Mouse (Mus musculus) embryonic fibroblast, embryonic 13.5 days (primary cell): Measurements from ENCODE around the gene Gm17190. TPM values are rescaled to one million over a fixed set of nuclear protein-coding genes. Genes with fewer than 3 reads are reported as not detected.
A peak's percentile ranks its signal among the peaks of the same experiment; 100 is the strongest.
"Not testable (repeated sequence)": the region's sequence is repeated elsewhere in the genome, so short reads cannot be mapped to it uniquely, and the experiment has no call there.

ENCODE experiments used
- H3K27ac ChIP-seq: 2 replicates; pipeline ENCODE4 v1.5.1; 2012; ENCODE audit warnings: low read length, control low read depth, inconsistent platforms; ENCODE audit not compliant: insufficient read depth
- H3K4me1 ChIP-seq: 2 replicates; pipeline ENCODE4 v1.6.1; 2011; ENCODE audit warnings: low read length; ENCODE audit not compliant: control insufficient read depth, insufficient read depth
- H3K4me3 ChIP-seq: 2 replicates; pipeline ENCODE4 v1.5.1; 2011; ENCODE audit warnings: mild to moderate bottlenecking, control low read depth, low read length; ENCODE audit not compliant: insufficient read depth
- CTCF ChIP-seq: IDR thresholded peaks from 2 replicates; pipeline ENCODE4 v1.5.1; 2011; ENCODE audit warnings: mild to moderate bottlenecking, control low read depth, low read length, moderate library complexity, borderline replicate concordance; ENCODE audit not compliant: insufficient read depth
- POLR2A ChIP-seq: IDR thresholded peaks from 2 replicates; pipeline ENCODE4 v1.6.1; 2011; ENCODE audit warnings: low read depth, mild to moderate bottlenecking, control low read depth, low read length, moderate library complexity
- polyA plus RNA-seq: library from polyadenylated mRNA; stranded (reverse); fragments of >200 nt; gene quantifications from 2 replicates; pipeline ENCODE4 v1.2.4, GENCODE M21; 2011; ENCODE audit warnings: low read depth; ENCODE audit not compliant: missing spikeins, insufficient read length

Gm17190 gene
- polyA plus RNA-seq, result 0.93 and 1.5 TPM in 2 replicates

GRCm38 (mm10) chr13:96081754-96082153, at the start of gene Gm17190:
Gm17190 (plus strand) TSS chr13:96082054.
- H3K4me1 ChIP-seq, H3K4me3 ChIP-seq, H3K27ac ChIP-seq: not testable (repeated sequence)

GRCm38 (mm10) chr13:96039536-96039935, 42.3 kb upstream of the Gm17190 start:
- TF ChIP-seq POLR2A (no peak), CTCF (no peak)
- no peak overlapping the region for H3K27ac ChIP-seq
- H3K4me1 ChIP-seq, result peaks cover 2% of the 10 kb centered on the region; the same call in 1 of the 2 replicates
- H3K4me3 ChIP-seq, result no peak overlapping the region

GRCm38 (mm10) chr13:96040275-96041042, 41.4 kb upstream of the Gm17190 start:
- Histone ChIP-seq H3K27ac (no peak overlapping the region), H3K4me3 (no peak overlapping the region), H3K4me1 (peaks cover 2% of the 10 kb centered on the region; the same call in 1 of the 2 replicates)
- TF ChIP-seq POLR2A, result no peak
- TF ChIP-seq CTCF, result no peak

- Histone ChIP-seq H3K27ac (no peak overlapping the region), H3K4me3 (no peak overlapping the region), H3K4me1 (no peaks in the 10 kb centered on the region)
- TF ChIP-seq POLR2A, result no peak
- no peak for TF ChIP-seq CTCF
Measured at GRCm38 (mm10) chr13:96045396-96045795, 36.5 kb upstream of the Gm17190 start.

DNA sequence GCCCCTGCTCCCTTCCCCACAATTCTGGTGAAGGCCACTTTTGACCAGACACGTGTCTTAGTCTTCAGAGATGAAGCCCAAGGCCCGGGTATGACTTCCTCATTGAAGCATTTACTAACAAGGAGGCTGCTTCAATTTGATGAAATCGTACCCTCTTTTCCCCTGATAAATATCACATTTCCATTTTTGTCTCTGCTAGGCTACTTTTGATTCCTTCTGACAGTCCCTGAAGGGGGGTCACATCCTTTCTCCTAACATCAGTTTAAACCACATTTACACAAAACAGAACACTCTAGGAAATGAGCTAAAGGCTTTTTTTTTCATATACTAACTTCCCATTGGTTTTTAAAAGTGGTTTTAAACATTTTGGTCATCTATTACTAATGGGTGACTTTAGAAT, 29.1 kb upstream of the Gm17190 start:
- Histone ChIP-seq H3K27ac (no peak overlapping the region), H3K4me3 (no peak overlapping the region), H3K4me1 (no peaks in the 10 kb centered on the region)
- TF ChIP-seq POLR2A (no peak), CTCF (no peak)

GRCm38 (mm10) chr13:96073555-96073954, 8.3 kb upstream of the Gm17190 start:
- Histone ChIP-seq H3K27ac (no peak overlapping the region), H3K4me3 (no peak overlapping the region), H3K4me1 (no peaks in the 10 kb centered on the region)
- TF ChIP-seq CTCF (no peak), POLR2A (no peak)

DNA sequence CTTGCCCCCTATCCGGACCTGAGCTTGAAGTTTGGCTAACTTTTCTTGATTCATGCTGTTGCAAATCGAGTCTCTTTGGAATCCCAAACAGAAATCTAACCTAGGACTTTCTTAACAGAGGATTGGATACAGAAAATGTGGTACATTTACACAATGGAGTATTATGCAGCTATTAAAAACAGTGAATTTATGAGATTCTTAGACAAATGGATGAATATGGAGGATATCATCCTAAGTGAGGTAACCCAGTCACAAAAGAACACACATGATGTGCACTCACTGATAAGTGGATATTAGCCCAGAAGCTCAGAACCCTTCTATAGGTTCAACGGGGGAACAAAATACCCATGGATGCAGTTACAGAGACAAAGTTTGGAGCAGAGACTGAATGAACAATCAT, 578 bp upstream of the Gm17190 start, which contains the start of gene Gm20075:
Gene Gm20075, minus strand, starts transcription at position 101 of the 400 bp plus-strand sequence.
- H3K27ac ChIP-seq, H3K4me3 ChIP-seq, H3K4me1 ChIP-seq: not testable (repeated sequence)

DNA sequence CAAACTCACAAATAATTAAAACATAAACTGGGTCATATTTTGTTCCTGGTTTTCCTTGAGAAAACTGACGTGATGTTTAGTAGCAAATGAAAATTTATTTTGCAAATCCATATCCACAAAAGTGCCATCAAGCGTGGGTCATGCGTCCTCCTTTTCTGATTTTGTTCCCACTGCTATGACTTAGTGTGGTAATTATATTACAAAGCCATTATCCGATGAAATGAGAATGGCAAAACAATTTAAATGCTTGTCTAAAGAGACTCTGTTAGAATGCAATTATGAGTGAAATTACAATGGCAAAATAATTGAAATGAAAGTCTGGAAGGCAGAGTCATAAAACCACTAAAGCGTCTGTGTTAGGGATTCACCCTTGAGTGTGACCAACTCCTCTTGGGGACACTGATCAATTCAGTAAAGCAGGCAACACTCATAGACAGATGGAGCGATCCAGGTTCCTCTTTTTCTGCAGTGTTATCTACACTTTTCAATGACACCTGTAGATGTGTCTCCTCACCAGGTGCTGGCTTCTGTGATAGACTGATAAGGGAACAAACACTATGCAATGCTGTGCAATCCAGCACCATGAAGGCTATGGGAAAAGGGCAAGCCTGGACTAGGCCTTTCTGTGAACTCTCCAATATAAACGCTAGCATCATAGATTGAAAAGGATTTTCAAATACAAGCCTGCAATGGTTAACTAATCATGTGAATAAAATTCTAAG, 3.9 kb downstream of the Gm17190 start:
- no peak overlapping the region for H3K4me3 ChIP-seq
- H3K27ac ChIP-seq, result no peak overlapping the region
- TF ChIP-seq POLR2A (no peak), CTCF (no peak)
- no peaks in the 10 kb centered on the region for H3K4me1 ChIP-seq

DNA sequence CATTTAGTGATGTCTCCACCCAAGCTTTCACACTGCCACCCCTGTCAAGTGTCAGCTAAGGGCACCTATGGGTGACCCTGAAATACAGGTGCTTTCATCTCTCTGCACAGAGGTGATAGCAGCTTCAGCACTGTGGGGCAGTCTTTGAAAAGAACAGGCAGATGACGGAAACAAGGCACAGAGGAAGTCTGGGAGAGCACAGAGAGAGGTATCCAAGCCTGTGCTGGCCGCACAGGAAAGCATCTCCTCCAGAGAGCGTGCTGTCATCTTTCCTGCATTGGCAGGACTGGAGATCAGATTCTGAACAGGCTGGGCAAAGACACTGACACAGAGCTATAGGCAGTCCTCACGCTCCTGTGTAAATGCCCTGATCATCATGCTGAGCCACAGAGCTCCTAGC, 9.1 kb downstream of the Gm17190 start:
- no peaks in the 10 kb centered on the region for H3K4me1 ChIP-seq
- H3K27ac ChIP-seq, result no peak overlapping the region
- no peak for TF ChIP-seq POLR2A
- no peak for TF ChIP-seq CTCF
- H3K4me3 ChIP-seq, result no peak overlapping the region

GRCm38 (mm10) chr13:96106367-96106766, 24.5 kb downstream of the Gm17190 start:
- Histone ChIP-seq H3K4me3 (no peak overlapping the region), H3K4me1 (peaks cover 2% of the 10 kb centered on the region; the same call in 1 of the 2 replicates), H3K27ac (peak overlapping the region; percentile 52; the same call in 1 of the 2 replicates)
- TF ChIP-seq CTCF (no peak), POLR2A (no peak)
